Mouse (Mus musculus) C2C12 (cell line): ENCODE measurements around the gene Hoxa5.

Source experiments
- CEBPB ChIP-seq: IDR thresholded peaks from one replicate; pipeline ENCODE4 v1.6.1; 2011; ENCODE audit warnings: low read depth, mild to moderate bottlenecking, control low read depth, moderate library complexity
- CTCF ChIP-seq: IDR thresholded peaks from one replicate; pipeline ENCODE4 v1.5.1; 2011; ENCODE audit not compliant: control insufficient read depth, insufficient read depth, insufficient read length
- FOSL1 ChIP-seq: IDR thresholded peaks from one replicate; pipeline ENCODE4 v1.8.0; 2011; ENCODE audit warnings: mild to moderate bottlenecking, low read length; ENCODE audit not compliant: poor library complexity, insufficient read depth, severe bottlenecking
- MAX ChIP-seq: IDR thresholded peaks from one replicate; pipeline ENCODE4 v1.6.1; 2011; ENCODE audit warnings: mild to moderate bottlenecking, control low read depth
- MYOD1 ChIP-seq: IDR thresholded peaks from one replicate; pipeline ENCODE4 v1.6.1; 2011; ENCODE audit warnings: low read depth; ENCODE audit not compliant: control insufficient read depth, insufficient read length
- MYOG ChIP-seq: IDR thresholded peaks from one replicate; pipeline ENCODE4 v1.6.1; 2011; ENCODE audit not compliant: control insufficient read depth, insufficient read length; ENCODE audit errors: extremely low read depth
- USF1 ChIP-seq: IDR thresholded peaks from one replicate; pipeline ENCODE4 v1.6.1; 2011; ENCODE audit warnings: low read depth, mild to moderate bottlenecking, control low read depth, moderate library complexity

DNA sequence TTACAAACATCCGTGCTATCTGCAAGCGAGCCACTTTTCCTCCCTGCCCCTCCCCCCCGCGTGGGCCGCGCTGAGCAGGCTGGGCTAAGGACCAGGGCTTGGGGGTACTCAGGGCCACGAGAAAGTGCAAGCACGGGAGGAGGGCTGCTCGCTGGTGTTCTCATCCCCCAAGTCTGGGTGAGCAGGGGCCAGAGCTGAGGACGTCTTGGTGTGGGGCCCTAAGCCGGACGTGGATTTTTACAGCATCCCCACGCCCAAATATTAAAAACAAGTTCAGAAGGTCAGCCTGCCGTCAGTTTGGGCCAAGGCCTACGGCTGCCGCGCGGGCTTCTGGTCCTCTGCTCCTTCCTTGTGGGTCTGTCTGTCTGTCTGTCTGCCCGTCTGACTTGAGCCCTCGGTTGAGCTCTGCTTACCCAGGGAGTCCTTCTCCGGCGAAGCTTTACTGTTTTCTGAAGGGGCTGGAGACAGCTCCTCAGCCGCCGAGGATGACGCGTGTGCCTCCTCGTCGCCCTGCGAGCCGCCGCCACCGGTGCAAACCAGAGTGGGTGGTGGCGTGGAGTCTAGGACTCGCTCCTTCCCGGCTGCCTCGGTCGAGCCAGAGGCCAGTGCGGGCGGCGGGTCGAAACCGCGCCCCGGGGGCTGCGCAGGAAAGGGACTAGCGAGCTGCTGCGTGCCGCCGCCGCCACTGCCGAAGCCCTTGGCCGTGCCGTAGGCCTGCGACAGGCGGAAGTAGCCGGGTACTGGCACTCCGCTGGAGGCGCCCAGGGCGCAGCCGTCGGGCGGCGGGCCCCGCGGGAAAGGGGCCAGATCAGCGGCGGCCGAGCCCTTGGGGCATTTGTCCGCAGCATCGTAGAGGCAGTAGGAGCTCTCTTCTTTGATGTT is 29.4 kb upstream of the Hoxa5 start:
- TF ChIP-seq CTCF (no peak), CEBPB (no peak), USF1 (no peak), MYOD1 (no peak), MYOG (no peak), MAX (no peak), FOSL1 (no peak)
